Mouse (Mus musculus): ENCODE measurements around the gene Mki67. TPM values are rescaled to one million over a fixed set of nuclear protein-coding genes. Genes with fewer than 3 reads are reported as not detected.

Gene Mki67
- total and polyA plus RNA-seq, 3 experiments, result 57.8 to 102 (median 73.1) TPM

DNA sequence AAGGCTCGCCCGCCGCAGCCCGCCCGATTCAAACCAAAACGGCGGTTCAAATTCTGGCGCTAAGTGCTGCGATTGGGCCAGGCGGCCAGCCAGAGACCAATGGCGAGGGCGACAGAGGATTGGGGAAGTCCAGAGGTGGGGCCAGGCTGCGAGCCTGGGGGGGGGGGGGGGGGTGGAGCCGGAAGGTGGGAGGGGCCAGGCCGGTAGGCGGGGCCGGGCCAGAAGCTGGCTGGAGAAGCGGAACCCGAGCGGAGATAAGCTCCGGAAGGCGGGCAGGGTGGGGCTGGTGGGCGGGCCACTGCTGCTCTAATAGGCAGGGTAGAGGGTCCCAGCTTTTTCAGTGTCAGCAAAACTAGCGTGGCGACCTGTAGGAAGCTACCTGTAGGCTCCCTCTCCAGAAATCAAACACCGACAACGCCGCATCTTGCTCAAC lies 300 bp upstream of the Mki67 start:
- Histone ChIP-seq H3K36me3 (replicated peaks in 1 of 2; ENCODE audit: control insufficient read depth in 1 of 2, insufficient read depth in 1 of 2, low read length in 1 of 2) (peaks cover 0 to 7% of the 10 kb centered on the region in 2 experiments), H3K4me3 (replicated peaks in 1 of 3; ENCODE audit: low read depth in 2 of 3, low read length in 2 of 3, poor library complexity in 1 of 3) (peak overlapping the region; percentile 31 to 94 (median 51)), H3K27me3 (replicated peaks) (no peaks in the 10 kb centered on the region), H3K79me2 (replicated peaks; ENCODE audit: control insufficient read depth, extremely low read depth, insufficient read depth, poor library complexity, severe bottlenecking) (peaks cover 43% of the 10 kb centered on the region), H3K27ac (ENCODE audit: insufficient read depth, low read depth) (no peak overlapping the region), H3K9ac (ENCODE audit: insufficient read depth, low read depth) (peak overlapping the region; percentile 80), H3K4me1 (ENCODE audit: control insufficient read depth in 1 of 2, insufficient read depth in 2 of 2) (peaks cover 0 to 35% of the 10 kb centered on the region in 2 experiments; a peak in 3 of 4 replicates), H3K4me2 (ENCODE audit: insufficient read depth, low read depth, poor library complexity, severe bottlenecking) (peak overlapping the region; percentile 76; the same call in 1 of the 2 replicates), H3K9me3 (replicated peaks; ENCODE audit: low read length) (no peaks in the 10 kb centered on the region)
- dilution Hi-C loops (cut with MboI; ENCODE audit: extremely low pct_ligation_motif_present, extremely low pct_unique_long_range_greater_than_20kb, low sequenced_read_pairs) (no loop called here), in situ Hi-C loops (cut with MboI; ENCODE audit: low pct_ligation_motif_present, low pct_unique_long_range_greater_than_20kb, low sequenced_read_pairs) (no loop called here)
- peak; percentile 91 for DNase-seq (ENCODE audit: extremely low read depth)
- TF ChIP-seq USF1 (IDR thresholded peaks at IDR 0.05; ENCODE audit: low read depth, low read length) (no peak), ETS1 (conservative IDR thresholded peaks at IDR 0.05; ENCODE audit: low read depth, low read length) (no peak), TCF12 (IDR thresholded peaks at IDR 0.05; ENCODE audit: low read depth, low read length) (peak; percentile 22; the same call in 1 of the 2 replicates), SMC3 (IDR thresholded peaks at IDR 0.05; ENCODE audit: low read depth, low read length) (no peak), E2F4 (IDR thresholded peaks at IDR 0.05; ENCODE audit: insufficient replicate concordance, low read depth, low read length) (0 out of 2 replicates have a peak, but pooled peaks have one; percentile 25), ELF1 (IDR thresholded peaks at IDR 0.05; ENCODE audit: low read depth, low read length) (no peak; the same call in 1 of the 2 replicates), POLR2A (IDR thresholded peaks at IDR 0.05; ENCODE audit: low read depth, low read length) (peak; percentile 73), CHD1 (IDR thresholded peaks at IDR 0.05; ENCODE audit: low read depth, low read length) (no peak), RCOR1 (conservative IDR thresholded peaks at IDR 0.05; ENCODE audit: low read depth, low read length) (no peak), NELFE (IDR thresholded peaks at IDR 0.05; ENCODE audit: low read depth, low read length) (peak; percentile 50; the same call in 1 of the 2 replicates), SIN3A (IDR thresholded peaks at IDR 0.05; ENCODE audit: low read length) (peak; percentile 70; the same call in 1 of the 2 replicates), MAX (IDR thresholded peaks at IDR 0.05; ENCODE audit: low read length) (no peak), ZMIZ1 (IDR thresholded peaks at IDR 0.05; ENCODE audit: low read depth, low read length) (no peak), TBP (conservative IDR thresholded peaks at IDR 0.05; ENCODE audit: low read depth, low read length) (peak; percentile 81), BHLHE40 (IDR thresholded peaks at IDR 0.05; ENCODE audit: low read depth, low read length) (no peak), MAFK (IDR thresholded peaks at IDR 0.05; ENCODE audit: insufficient replicate concordance, low read length) (0 out of 2 replicates have a peak, but pooled peaks have one; percentile 66), MAZ (IDR thresholded peaks at IDR 0.05; ENCODE audit: low read depth, low read length) (no peak)

- no peak for TF ChIP-seq ELF1 (IDR thresholded peaks at IDR 0.05; ENCODE audit: low read depth, low read length)
- no peak for TF ChIP-seq IRF4 (IDR thresholded peaks at IDR 0.05; ENCODE audit: low read depth, low read length)
- TF ChIP-seq MAFK (IDR thresholded peaks at IDR 0.05; ENCODE audit: insufficient replicate concordance, low read length), result 0 out of 2 replicates have a peak, but pooled peaks have one; percentile 21
- no peak for TF ChIP-seq MXI1 (IDR thresholded peaks at IDR 0.05; ENCODE audit: low read depth, low read length)
- no peak for TF ChIP-seq CHD2 (IDR thresholded peaks at IDR 0.05; ENCODE audit: low read length)
- TF ChIP-seq MAZ (IDR thresholded peaks at IDR 0.05; ENCODE audit: low read depth, low read length), result no peak
- TF ChIP-seq JUND (conservative IDR thresholded peaks at IDR 0.05; ENCODE audit: low read depth, low read length), result no peak
- H3K36me3 ChIP-seq (replicated peaks in 1 of 2; ENCODE audit: control insufficient read depth in 1 of 2, insufficient read depth in 1 of 2, low read length in 1 of 2), result peaks cover 6 to 16% of the 10 kb centered on the region in 2 experiments
- H3K4me2 ChIP-seq (ENCODE audit: insufficient read depth, low read depth, poor library complexity, severe bottlenecking), result peak overlapping the region; percentile 24
- H3K27ac ChIP-seq (ENCODE audit: insufficient read depth, low read depth), result peak overlapping the region; percentile 61
- in situ Hi-C loops (cut with MboI; ENCODE audit: low pct_ligation_motif_present, low pct_unique_long_range_greater_than_20kb, low sequenced_read_pairs), result no loop called here
- H3K9ac ChIP-seq (ENCODE audit: insufficient read depth, low read depth), result peak overlapping the region; percentile 80
- H3K79me2 ChIP-seq (replicated peaks; ENCODE audit: control insufficient read depth, extremely low read depth, insufficient read depth, poor library complexity, severe bottlenecking), result peaks cover 54% of the 10 kb centered on the region
- peaks cover 0 to 36% of the 10 kb centered on the region in 2 experiments; a peak in 3 of 4 replicates for H3K4me1 ChIP-seq (ENCODE audit: control insufficient read depth in 1 of 2, insufficient read depth in 2 of 2)
- peak overlapping the region; percentile 92 to 94 (median 93) for H3K4me3 ChIP-seq (replicated peaks in 1 of 3; ENCODE audit: low read depth in 2 of 3, low read length in 2 of 3, poor library complexity in 1 of 3)
- DNase-seq (ENCODE audit: extremely low read depth), result no peak
- H3K27me3 ChIP-seq (replicated peaks), result no peaks in the 10 kb centered on the region
- H3K9me3 ChIP-seq (replicated peaks; ENCODE audit: low read length), result no peaks in the 10 kb centered on the region
- dilution Hi-C loops (cut with MboI; ENCODE audit: extremely low pct_ligation_motif_present, extremely low pct_unique_long_range_greater_than_20kb, low sequenced_read_pairs), result no loop called here
Observed at GRCm38 (mm10) chr7:135715166-135715565, 995 bp downstream of the Mki67 start.

Measured in CH12.LX (cell line).